Mouse (Mus musculus) monocyte, adult 2 months (primary cell): Measurements from ENCODE around the gene Sh3d19.

Source experiments
- DNase-seq, 2 experiments: peaks; one replicate each; pipeline ENCODE4 v3.0.0; 2022; ENCODE audit warnings: low spot score in 2 of 2, low read depth in 1 of 2

Gene Sh3d19

GRCm38 (mm10) chr3:86025341-86026137 is 54.6 kb downstream of the Sh3d19 start:
- DNase-seq, result no peak

DNA sequence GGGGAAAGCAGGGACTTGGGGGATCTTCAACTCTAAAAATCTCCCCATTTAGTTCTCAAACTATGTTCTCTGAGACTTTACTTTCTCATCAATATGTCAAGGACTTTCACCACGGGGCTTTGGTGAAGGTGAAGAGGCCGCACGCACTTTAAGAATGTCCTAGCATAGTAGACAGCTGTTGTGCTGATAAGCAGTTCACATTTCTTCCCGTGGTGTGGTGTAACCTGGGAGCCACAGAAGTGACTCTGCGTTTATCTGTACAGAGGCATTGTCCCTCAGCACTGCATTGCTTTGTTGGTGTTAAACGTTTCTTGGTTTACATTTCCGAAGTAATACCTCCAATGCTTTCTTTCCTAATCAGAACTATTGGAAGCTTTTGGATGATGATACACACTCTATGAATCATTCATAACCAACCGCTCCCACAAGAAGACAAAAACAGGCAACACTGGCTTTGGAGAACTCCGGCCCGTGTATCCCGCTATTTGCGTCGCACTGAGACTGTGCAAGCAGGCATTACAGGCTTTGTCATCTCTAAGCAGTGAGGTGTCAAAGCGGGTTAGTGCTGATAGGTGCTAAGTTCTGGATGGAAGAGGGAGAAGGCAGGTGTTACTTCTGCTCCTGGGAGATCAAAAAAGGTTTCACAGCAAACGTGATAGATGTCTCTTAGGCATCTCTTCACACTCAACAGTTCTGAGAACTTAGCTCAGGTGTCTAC is 57.9 kb downstream of the Sh3d19 start:
- DNase-seq, result no peak

DNA sequence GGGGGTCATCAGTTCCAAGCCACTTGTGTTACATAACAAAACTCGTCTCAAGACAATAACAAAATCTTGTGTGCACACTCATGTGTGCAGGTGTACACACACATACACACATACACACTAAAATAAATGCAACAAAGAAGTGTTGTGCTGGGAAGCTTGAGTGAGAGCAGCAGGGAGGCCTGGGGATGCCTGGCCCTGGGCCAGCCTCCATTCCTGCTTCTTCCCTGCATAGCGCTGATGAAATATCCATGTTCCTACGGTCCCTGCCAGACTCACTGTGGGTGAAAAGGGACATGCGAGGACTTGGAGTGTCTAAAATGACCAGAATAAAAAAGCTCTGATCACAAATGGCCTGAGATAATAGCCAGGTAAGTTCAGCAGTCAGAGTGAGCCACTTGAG is 59.7 kb downstream of the Sh3d19 start:
- DNase-seq, result no peak

GRCm38 (mm10) chr3:86033455-86034090 is 62.7 kb downstream of the Sh3d19 start:
- DNase-seq, result no peak

DNA sequence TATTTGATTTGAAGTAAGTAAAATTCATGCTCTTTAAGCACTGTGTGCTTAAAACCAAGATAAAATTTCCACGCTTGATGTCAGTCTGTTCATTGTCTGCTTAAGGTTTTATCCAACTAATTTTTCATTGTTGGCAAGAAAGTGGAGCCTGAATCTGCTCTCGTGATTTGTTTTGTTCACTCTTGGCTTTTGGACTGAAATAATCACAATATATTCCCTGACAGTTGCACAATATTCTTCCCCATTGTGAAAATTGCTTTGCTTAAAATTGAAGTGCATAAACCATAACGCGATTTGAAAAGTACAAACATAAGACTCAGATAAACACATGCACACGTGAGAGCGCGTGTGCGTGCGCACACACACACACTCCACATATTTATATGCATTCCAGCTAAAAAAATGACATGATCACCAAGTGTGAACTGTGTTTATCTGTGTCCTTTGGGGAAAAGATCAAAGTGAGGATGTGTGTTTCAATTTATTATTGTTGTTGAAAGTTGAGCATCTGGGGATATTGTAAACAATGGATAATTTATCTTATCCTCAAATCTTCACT is 67.1 kb downstream of the Sh3d19 start:
- no peak for DNase-seq

DNA sequence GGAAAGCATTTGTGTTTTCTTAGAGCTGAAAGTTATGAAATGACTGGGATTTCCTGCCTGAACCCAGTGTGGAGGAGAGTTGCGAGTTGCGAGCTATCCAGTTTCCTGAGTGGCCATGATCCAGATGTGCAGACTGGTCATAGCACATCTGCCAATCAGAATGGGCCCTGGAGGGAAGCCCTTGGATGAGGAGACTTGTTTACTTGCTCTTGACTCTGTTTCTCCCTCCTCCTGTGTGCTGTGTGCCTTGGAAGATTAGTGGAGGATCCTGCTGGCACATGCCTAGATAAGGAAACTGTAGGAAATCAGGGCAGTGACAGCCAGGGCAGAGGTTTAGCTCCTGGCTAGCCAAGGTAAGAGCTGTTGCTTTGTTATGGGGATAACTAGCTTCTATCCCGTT is 67.7 kb downstream of the Sh3d19 start:
- DNase-seq, result no peak

GRCm38 (mm10) chr3:86040286-86041201 is 69.6 kb downstream of the Sh3d19 start:
- no peak for DNase-seq

DNA sequence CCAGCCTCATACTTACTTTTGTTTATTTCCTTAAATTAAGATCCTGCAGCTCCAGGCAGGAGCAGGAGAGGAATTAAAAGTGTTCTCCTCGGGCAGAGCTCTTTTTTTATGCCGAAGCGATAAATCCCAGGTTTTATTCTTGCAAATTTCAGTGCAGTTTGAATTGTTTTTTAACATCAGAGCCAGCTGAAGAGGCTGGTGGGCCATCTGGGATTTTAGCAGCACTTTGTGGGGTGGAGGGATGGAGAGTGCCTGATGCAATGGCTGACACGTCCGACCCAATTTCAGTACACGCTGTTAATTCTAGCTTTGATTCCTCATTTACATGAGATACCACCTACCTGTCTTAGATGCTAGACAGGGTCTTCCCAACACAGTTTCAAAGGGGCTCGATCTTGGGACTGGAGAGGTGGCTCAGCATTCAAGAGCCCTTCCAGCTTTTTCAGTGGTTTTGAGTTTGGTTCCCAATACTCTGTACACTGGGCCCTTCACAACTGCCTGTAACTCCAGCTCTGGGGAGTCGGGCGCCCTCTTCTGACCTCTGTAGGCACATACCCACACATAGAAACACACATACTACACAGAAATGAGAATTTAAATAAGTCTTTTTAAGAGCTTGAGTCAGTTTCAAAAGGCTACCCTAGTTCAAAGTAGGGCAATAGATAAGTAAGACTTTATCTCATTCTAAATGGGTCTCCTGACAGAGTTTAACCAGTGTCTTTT is 76.9 kb downstream of the Sh3d19 start:
- DNase-seq, result no peak

DNA sequence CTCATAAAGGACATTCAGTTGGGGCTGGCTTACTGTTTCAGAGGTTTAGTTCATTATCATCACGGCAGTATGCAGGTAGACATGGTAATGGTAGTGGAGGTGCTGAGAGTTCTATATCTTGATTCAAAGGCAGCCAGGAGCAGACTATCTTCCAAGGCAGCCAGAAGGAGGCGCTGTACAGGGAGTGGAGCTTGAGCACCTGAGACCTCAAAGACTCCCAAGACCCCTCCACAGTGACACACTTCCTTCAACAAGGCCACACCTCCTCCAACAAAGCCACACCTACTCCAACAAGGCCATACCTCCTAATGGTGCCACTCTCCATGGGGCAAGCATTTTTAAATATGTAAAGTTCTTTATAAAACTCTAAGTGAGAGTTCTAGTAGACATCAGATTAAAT is 78.1 kb downstream of the Sh3d19 start:
- DNase-seq, result no peak

DNA sequence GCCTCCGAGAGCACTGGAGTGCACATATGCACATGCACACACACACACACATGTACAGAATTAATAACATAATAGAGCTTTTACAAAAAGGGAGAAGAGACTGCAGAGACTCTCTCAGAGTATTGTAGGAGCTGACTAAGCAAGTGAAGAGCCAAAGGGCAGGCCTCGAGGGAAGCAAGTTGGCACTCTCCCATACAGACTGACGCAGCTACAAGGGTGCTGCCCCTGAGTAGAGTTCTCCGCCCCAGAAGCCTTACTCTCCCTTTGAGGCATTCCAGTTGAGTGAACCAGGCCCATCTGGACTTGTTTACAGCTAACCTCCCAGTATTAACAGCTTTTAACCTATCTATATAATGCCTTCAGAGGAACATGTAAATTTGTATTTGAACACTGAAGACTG is 85.8 kb downstream of the Sh3d19 start:
- no peak for DNase-seq

GRCm38 (mm10) chr3:86057436-86058095 is 86.7 kb downstream of the Sh3d19 start:
- no peak for DNase-seq

- no peak for DNase-seq
Measured at GRCm38 (mm10) chr3:86069646-86070250, 98.8 kb downstream of the Sh3d19 start.

DNA sequence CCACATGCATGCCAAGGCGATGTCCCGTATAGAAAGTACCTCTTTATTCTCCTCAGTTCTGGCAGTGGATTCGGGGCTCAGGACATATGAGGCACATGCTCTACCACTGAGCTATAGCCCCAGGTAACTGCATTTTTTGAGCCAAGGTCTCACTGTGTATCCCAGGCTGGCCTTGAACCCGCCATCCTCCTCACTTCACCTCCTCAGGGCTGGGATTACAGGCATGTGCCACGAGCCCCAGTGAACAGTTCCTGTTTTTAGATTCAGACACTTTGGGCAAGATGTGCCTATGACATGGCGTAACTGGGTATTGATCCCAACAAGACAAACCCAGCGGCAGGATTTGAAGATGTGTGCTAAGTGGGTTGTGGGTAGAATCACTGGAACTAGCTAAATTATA is 99.9 kb downstream of the Sh3d19 start:
- no peak for DNase-seq

DNA sequence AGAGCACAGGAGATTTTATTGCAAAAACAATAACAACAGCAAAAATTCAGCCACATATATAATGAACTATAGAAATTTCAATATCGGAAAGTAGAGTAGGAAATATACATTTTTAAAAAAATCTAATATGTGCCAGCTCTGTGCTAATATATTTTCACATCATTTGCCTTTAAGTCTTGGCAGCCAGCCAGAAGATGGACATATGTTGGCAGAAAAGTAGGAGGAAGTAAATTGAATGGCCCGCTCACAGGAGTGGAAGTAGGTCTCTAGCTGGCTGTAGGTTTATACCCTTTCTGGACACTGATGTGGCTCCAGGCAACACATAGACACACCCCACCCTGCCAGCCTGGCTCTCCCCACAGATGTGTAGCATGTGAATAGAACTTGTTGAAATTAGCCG is 101.2 kb downstream of the Sh3d19 start:
- DNase-seq, result no peak

- DNase-seq, result no peak
Measured at GRCm38 (mm10) chr3:86072889-86073288, 102.0 kb downstream of the Sh3d19 start.

- no peak for DNase-seq
Measured at GRCm38 (mm10) chr3:86075593-86075992, 104.7 kb downstream of the Sh3d19 start.

GRCm38 (mm10) chr3:86076511-86077283 is 105.8 kb downstream of the Sh3d19 start:
- DNase-seq, result no peak

DNA sequence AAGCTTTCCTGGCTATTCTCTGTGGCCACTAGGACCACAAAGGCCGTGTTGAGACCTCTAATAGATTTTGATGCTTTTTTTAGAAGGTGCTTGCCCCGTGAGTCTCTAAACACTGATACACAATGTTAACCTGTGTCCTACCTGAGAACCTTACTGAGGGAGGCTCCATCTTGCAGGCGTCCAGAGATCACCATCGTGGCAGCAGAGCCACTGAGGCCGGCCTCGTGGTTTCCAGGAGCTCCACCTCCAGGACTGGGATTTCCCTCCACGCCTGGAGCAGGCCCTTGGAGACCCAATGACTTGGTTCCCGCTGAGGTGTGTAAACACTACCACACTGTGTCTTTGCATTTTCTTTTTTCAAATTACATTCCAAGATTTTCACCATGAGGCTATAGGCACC is 112.1 kb downstream of the Sh3d19 start:
- no peak for DNase-seq
